Mouse (Mus musculus) spleen, postnatal 10 days (tissue): Measurements from ENCODE around the gene Gtdc1.

Source experiments
- DNase-seq, 2 experiments: peaks; one replicate each; pipeline ENCODE4 v3.0.0; 2021 to 2022; ENCODE audit warnings: low spot score in 2 of 2

Gene Gtdc1

DNA sequence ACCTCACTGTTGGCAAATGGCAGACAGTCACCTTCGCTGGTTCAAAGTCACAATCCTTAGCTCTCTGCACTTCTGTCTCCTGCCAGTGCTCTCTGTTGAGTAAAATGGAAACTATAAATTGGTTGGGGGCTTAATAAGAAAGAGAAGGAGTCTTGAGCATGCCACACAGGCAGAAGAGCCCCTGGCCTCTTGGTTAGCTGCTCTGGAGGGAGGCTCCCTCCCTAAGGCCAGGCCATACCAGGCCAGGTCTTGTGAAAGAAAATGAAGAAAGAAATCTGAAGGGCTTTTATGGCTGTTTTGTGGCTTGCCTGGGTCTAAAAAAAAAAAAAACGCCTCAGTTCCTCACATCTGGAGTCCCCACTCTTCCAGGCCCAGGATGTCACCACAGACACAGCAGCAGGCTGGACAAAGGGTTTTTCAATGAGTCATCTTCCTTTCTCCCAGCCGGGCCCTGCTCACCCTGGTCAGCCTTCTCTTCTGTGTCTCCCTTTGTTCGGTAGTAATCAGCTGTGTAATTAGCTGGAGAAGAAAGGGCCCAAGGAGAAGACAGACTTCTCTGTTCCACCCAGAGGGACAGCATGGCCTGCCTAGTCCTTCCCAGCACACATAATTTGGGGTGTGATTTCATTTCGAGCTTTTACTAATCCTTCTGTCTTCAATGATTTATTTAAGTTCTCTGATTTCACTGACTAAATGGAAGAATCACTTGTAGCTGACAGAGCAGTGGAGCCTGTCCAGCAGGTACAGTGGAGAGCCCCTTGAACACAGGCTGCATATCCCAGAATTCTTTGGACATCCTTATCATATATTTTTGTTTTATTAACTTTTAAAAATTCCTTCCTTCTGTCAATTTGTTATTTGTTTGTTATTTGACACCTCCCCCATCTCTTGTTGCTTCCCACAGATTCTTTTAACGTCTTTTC lies 401.1 kb downstream of the Gtdc1 start:
- no peak for DNase-seq

DNA sequence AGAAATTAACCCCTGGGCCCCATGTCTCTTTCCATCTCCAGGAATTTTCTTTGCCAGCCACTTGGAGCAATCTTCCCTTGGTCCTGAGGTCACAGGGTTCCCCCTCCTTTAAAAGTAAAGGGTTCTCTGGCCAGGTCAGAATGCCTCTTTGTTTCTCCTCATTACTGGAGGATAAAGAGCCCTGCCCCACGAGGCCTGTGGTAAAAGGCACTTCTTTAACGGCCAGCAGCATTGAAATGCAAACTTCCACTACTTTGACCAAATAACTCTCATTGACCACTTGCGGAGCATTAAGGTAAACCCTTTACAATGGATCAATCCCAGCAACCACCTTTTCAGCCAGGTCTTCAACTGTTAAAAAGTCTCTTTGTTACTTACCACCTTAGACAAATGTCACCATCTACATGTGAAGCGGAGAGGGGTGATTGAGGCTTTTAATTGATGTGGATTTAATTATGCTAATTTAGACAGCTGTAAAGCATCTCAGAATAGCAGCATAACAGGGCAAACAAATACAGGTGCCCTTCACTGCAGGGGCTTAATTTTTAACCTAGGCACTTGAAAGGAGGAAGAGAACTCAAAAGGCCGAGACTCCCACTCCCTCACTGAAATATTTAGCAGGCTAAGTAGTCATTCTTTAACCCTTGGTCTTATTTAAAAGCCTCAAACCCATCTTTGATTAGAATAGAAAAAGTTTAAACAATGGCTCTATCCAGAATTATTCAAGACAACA lies 402.1 kb downstream of the Gtdc1 start:
- DNase-seq, result no peak

DNA sequence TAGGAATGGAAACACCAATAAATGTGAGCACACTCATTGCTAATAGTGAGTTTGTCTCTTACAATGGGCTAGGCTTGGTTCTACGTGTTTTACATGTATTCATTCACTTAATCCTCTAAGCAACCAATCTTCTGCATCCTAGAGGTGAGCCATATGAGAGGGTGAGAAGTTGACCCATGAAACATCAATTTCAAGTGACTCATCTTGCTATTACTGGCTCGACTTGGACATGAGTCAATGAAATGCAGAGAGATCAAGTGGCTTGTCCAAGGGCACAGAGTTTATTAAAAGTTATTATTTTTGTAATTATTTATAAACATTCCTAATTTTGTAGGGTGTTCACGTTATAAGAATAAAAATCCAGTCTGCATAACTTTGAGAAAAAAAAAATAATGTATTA lies 408.2 kb downstream of the Gtdc1 start:
- DNase-seq, result no peak

DNA sequence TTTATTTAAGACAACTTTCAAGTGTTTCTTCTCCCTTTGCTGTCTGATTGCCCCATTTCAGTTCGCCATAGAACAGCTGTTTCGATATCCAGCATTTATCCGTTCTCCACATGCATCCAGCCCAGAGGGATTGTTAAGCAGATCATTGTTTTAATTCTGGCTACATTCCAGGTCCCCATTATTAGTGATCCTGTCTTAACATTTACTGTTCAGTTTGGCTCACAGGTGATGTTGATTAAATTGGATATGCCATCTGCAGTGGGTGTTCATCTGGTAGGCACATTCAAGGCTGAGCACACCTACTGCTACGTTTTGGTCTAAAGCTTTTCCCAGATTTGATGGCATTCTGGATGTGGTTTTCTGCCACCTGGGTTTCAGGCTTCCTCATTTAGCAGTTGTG lies 409.4 kb downstream of the Gtdc1 start:
- DNase-seq, result no peak
